Mouse (Mus musculus): ENCODE data around the gene Hexdc. TPM values are rescaled to one million over a fixed set of nuclear protein-coding genes. Genes with fewer than 3 reads are reported as not detected.

The Hexdc gene
- 69.9 and 70.0 TPM in 2 replicates for polyA plus RNA-seq (2012; rRNA removed)

DNA sequence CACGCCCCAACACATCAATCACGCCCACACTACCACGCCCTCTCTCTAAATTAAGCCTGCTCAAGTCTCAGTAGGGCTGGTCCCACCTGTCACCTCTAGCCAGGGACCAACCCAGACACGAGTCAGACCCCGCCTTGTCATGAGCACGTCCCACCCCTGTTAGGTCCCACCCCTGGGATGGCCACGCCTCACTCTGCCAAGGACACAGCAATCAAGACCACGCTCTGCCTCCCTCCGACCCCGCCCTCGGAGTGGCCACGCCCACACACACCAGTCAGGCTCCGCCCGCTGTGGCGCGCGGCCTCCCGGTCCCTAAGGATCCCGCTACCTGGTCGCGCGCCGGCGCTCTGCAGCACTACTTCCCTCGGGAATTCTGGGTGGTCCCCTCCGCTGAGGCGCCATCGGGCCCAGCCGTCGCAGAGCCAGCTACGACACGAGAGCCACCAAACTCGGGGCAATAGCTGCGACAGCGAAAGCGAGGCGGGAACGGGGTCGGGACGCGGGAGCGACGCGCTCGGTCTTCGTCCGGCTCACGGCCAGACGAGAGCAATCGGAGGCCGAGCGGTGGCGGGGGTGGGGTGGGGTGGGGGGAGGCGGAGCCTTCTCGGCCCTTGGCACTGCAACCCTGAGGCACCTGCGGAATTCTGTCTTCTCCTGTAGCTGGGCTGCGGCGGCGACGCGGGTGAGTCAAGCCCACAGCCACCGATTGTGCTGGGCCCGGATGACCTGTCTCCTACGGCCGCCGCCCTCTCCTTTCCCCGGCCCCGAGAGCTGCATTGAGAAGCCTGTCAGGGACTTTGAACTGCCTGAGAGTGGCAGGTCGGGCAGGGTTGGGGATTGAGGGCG, at the start of gene Hexdc, which contains the start of gene Ogfod3:
Gene Hexdc, plus strand, starts transcription at position 273 of the 846 bp plus-strand sequence.
Gene Ogfod3, minus strand, starts transcription at position 551 of the 846 bp plus-strand sequence.
- peak within 1 kb of the TSS; percentile 78 for H3K4me3 ChIP-seq (ENCODE audit: insufficient read depth, low read length)
- H3K4me1 ChIP-seq (ENCODE audit: control insufficient read depth, insufficient read depth, low read length): no peaks in the 10 kb centered on the region
- 0 out of 2 replicates have a peak within 1 kb of the TSS, but pooled peaks have one; percentile 53 for H3K27ac ChIP-seq (ENCODE audit: insufficient read depth, low read length)
- no peak for TF ChIP-seq CTCF (IDR thresholded peaks at IDR 0.05; ENCODE audit: extremely low read depth, insufficient read depth, low read length)
- peak; percentile 65 for TF ChIP-seq POLR2A (IDR thresholded peaks at IDR 0.05; ENCODE audit: extremely low read depth, insufficient read depth, low read length)

DNA sequence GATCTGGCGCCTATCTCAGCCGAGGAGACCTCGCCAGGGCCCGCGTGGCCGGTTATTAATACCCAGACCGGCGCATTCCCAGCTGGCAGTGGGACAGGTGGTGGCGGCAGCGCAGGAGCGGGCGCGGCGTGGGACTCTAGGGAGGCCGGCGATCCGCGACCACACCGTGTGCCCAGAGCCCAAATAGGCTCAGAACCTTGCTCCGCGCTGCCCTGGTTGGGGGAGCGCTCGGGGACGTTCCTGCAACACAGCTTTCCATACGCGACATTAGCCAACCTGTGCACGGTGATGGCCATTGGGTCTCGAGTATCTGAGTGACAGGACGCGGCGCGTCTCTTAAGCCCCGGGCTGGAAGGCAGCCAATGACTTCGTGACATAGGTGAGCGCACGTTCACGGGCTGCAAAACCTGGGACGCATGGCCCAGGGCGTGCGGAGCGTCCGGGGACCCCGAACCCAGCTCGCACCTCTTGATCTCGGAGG, 47.8 kb upstream of the Hexdc start:
- TF ChIP-seq CTCF (IDR thresholded peaks at IDR 0.05; ENCODE audit: extremely low read depth, insufficient read depth, low read length): no peak
- no peak for TF ChIP-seq POLR2A (IDR thresholded peaks at IDR 0.05; ENCODE audit: extremely low read depth, insufficient read depth, low read length)
- Histone ChIP-seq H3K4me1 (ENCODE audit: control insufficient read depth, insufficient read depth, low read length) (no peaks in the 10 kb centered on the region), H3K27ac (ENCODE audit: insufficient read depth, low read length) (no peak overlapping the region), H3K4me3 (ENCODE audit: insufficient read depth, low read length) (0 out of 2 replicates have a peak overlapping the region, but pooled peaks have one; percentile 19)

DNA sequence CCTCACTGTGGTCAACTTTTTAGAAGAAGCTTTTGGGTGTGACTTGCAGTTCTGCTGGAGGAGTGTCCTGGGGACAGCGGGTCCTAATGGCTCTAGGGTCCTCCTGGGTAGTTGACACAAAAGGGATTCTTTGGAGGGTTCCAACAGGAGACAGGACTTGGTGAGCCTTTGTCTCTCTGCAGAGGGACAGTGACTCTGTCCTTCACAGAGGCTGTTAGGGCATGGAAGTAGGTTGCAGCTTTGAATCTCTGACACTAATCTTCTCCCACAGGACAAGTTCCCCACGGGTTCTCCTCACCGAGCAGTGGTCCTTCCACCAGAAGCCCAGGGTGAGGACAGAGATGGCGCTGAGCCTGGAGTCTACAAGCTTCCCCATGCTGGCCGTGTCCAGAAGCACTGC, 44.3 kb upstream of the Hexdc start, which contains the start of gene Uts2r:
Gene Uts2r, plus strand, starts transcription at position 301 of the 400 bp plus-strand sequence.
- Histone ChIP-seq H3K4me3 (ENCODE audit: insufficient read depth, low read length) (no peak within 1 kb of the TSS), H3K4me1 (ENCODE audit: control insufficient read depth, insufficient read depth, low read length) (no peaks in the 10 kb centered on the region), H3K27ac (ENCODE audit: insufficient read depth, low read length) (no peak within 1 kb of the TSS)
- TF ChIP-seq POLR2A (IDR thresholded peaks at IDR 0.05; ENCODE audit: extremely low read depth, insufficient read depth, low read length) (no peak), CTCF (IDR thresholded peaks at IDR 0.05; ENCODE audit: extremely low read depth, insufficient read depth, low read length) (no peak)

- Histone ChIP-seq H3K27ac (ENCODE audit: insufficient read depth, low read length) (no peak overlapping the region), H3K4me3 (ENCODE audit: insufficient read depth, low read length) (no peak overlapping the region), H3K4me1 (ENCODE audit: control insufficient read depth, insufficient read depth, low read length) (no peaks in the 10 kb centered on the region)
- TF ChIP-seq POLR2A (IDR thresholded peaks at IDR 0.05; ENCODE audit: extremely low read depth, insufficient read depth, low read length) (no peak), CTCF (IDR thresholded peaks at IDR 0.05; ENCODE audit: extremely low read depth, insufficient read depth, low read length) (no peak)
Observed at GRCm38 (mm10) chr11:121160636-121161346, 43.4 kb upstream of the Hexdc start.

DNA sequence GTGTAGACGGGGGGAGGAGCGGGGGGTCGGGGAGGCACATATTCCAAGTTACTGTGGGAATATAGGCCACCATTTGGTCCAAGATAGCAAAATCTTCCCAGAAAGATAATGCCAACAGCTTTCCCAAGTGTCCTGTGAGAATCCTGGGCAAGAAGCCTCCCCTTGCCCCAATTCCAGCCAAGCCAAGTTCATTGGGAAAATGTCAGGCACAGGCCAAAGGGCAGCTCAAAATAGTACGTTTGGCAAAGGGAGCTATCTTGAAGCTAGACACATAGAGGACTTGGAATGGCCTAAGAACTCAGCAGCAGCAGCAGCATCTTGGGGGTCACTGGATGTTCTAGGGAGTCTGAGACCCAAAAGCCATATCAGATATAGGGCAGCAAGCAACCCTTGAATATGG, 40.5 kb upstream of the Hexdc start:
- no peak for TF ChIP-seq CTCF (IDR thresholded peaks at IDR 0.05; ENCODE audit: extremely low read depth, insufficient read depth, low read length)
- TF ChIP-seq POLR2A (IDR thresholded peaks at IDR 0.05; ENCODE audit: extremely low read depth, insufficient read depth, low read length): no peak
- H3K27ac ChIP-seq (ENCODE audit: insufficient read depth, low read length): no peak overlapping the region
- H3K4me1 ChIP-seq (ENCODE audit: control insufficient read depth, insufficient read depth, low read length): no peaks in the 10 kb centered on the region
- no peak overlapping the region for H3K4me3 ChIP-seq (ENCODE audit: insufficient read depth, low read length)

- Histone ChIP-seq H3K4me1 (ENCODE audit: control insufficient read depth, insufficient read depth, low read length) (no peaks in the 10 kb centered on the region), H3K27ac (ENCODE audit: insufficient read depth, low read length) (no peak overlapping the region), H3K4me3 (ENCODE audit: insufficient read depth, low read length) (no peak overlapping the region)
- no peak for TF ChIP-seq POLR2A (IDR thresholded peaks at IDR 0.05; ENCODE audit: extremely low read depth, insufficient read depth, low read length)
- no peak for TF ChIP-seq CTCF (IDR thresholded peaks at IDR 0.05; ENCODE audit: extremely low read depth, insufficient read depth, low read length)
Observed at GRCm38 (mm10) chr11:121173203-121173602, 31.0 kb upstream of the Hexdc start.

DNA sequence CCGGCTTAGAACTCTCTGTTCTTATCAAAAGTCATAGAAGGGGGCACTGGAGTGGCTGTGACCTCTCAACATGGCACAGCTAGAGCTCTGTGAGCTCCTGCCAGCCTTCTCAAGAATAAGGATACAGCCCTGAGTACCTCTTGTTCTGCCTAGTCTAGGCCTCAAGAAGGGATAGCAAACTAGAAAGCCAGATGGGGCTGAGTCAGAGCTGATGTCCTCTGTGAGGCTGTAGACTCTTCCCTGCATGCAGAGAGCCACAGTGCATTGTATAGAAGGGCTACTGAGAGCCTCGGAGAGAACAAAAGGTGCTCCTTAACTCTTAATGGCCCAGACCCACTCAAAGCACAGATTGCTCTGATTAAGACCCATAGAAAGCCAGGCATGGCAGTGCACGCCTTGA, 30.0 kb upstream of the Hexdc start:
- H3K27ac ChIP-seq (ENCODE audit: insufficient read depth, low read length): no peak overlapping the region
- no peaks in the 10 kb centered on the region for H3K4me1 ChIP-seq (ENCODE audit: control insufficient read depth, insufficient read depth, low read length)
- H3K4me3 ChIP-seq (ENCODE audit: insufficient read depth, low read length): no peak overlapping the region
- TF ChIP-seq CTCF (IDR thresholded peaks at IDR 0.05; ENCODE audit: extremely low read depth, insufficient read depth, low read length) (no peak), POLR2A (IDR thresholded peaks at IDR 0.05; ENCODE audit: extremely low read depth, insufficient read depth, low read length) (no peak)

DNA sequence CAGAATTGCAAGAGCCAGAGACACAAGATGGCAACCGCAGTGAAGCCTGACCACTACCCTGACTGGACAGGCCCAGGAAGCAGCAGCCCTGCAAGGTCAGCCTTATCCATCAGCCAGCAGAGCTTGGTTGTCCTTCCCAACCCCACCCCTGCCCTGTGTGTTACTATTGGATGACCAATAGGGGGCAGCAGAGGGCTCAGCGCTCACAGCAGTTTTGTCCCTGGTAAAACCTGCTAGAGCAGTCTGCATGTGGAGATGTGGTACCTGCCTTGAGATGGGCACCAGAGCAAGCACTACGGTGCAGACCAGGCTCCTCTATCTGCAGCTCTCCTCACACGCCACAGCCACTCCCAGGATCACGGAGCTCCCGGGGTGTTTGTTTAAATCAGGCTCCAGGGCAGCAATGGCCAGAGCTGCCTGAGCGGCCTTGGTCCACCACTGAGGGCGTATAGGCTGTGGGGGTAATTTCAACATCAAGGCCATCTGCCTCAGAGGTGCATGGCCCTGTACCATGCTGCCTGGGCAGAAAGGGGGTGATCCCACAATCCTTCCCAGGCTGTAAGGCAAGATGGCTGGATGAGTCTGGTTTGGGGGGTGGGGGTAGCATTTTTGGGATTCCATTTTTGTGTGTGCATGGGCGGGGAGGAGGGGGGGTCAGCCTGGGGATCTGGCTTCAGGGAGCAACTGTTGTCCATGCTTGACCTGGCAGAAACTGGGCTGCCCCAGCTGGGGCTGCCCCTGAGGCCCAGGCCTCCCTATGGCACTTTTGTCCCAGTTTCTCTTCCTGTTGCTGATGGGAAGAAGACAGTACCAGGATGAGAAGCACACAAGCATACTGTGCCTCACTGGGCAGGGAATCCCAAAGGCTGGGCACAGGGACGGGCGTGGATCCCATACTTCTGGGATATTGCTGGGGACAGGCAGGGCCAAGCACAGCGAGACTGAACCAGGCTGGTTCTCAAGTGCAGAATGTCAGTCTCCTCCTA, 27.7 kb upstream of the Hexdc start:
- Histone ChIP-seq H3K4me1 (ENCODE audit: control insufficient read depth, insufficient read depth, low read length) (no peaks in the 10 kb centered on the region), H3K27ac (ENCODE audit: insufficient read depth, low read length) (no peak overlapping the region), H3K4me3 (ENCODE audit: insufficient read depth, low read length) (no peak overlapping the region)
- TF ChIP-seq POLR2A (IDR thresholded peaks at IDR 0.05; ENCODE audit: extremely low read depth, insufficient read depth, low read length) (no peak), CTCF (IDR thresholded peaks at IDR 0.05; ENCODE audit: extremely low read depth, insufficient read depth, low read length) (peak; percentile 84)

Measured in cortical plate, adult 2 months (tissue).